Mouse (Mus musculus): ENCODE data around the gene Rcan2.
A peak's percentile ranks its signal among the peaks of the same experiment; 100 is the strongest.

The Rcan2 gene

GRCm38 (mm10) chr17:44016314-44016713 is 215.2 kb downstream of the Rcan2 start:
- no peak for DNase-seq (ENCODE audit: low read depth, low spot score)

GRCm38 (mm10) chr17:44020707-44021220 is 219.6 kb downstream of the Rcan2 start:
- DNase-seq (ENCODE audit: low read depth, low spot score), result no peak

- no peak for DNase-seq (ENCODE audit: low read depth, low spot score)
Measured at GRCm38 (mm10) chr17:44023842-44024241, 222.7 kb downstream of the Rcan2 start.

GRCm38 (mm10) chr17:44025011-44025410 is 223.9 kb downstream of the Rcan2 start:
- DNase-seq (ENCODE audit: low read depth, low spot score), result no peak

GRCm38 (mm10) chr17:44025935-44026334 is 224.8 kb downstream of the Rcan2 start:
- DNase-seq (ENCODE audit: low read depth, low spot score), result no peak

- no peak for DNase-seq (ENCODE audit: low read depth, low spot score)
Measured at GRCm38 (mm10) chr17:44026378-44026777, 225.2 kb downstream of the Rcan2 start.

- no peak for DNase-seq (ENCODE audit: low read depth, low spot score)
Measured at GRCm38 (mm10) chr17:44026786-44027185, 225.6 kb downstream of the Rcan2 start.

- DNase-seq (ENCODE audit: low read depth, low spot score), result no peak
Measured at GRCm38 (mm10) chr17:44027311-44027710, 226.2 kb downstream of the Rcan2 start.

GRCm38 (mm10) chr17:44029616-44030015 is 228.5 kb downstream of the Rcan2 start:
- DNase-seq (ENCODE audit: low read depth, low spot score), result no peak

- no peak for DNase-seq (ENCODE audit: low read depth, low spot score)
Measured at GRCm38 (mm10) chr17:44030776-44031587, 229.8 kb downstream of the Rcan2 start.

- no peak for DNase-seq (ENCODE audit: low read depth, low spot score)
Measured at GRCm38 (mm10) chr17:44035005-44035404, 233.9 kb downstream of the Rcan2 start.

- peak; percentile 41 for DNase-seq (ENCODE audit: low read depth, low spot score)
Measured at GRCm38 (mm10) chr17:44038656-44039055, 237.5 kb downstream of the Rcan2 start.

GRCm38 (mm10) chr17:44040449-44040848 is 239.3 kb downstream of the Rcan2 start:
- DNase-seq (ENCODE audit: low read depth, low spot score), result no peak

GRCm38 (mm10) chr17:44042301-44042700 is 241.2 kb downstream of the Rcan2 start:
- DNase-seq (ENCODE audit: low read depth, low spot score), result no peak

- DNase-seq (ENCODE audit: low read depth, low spot score), result no peak
Measured at GRCm38 (mm10) chr17:44042861-44043260, 241.7 kb downstream of the Rcan2 start.

GRCm38 (mm10) chr17:44053427-44053826 is 252.3 kb downstream of the Rcan2 start:
- DNase-seq (ENCODE audit: low read depth, low spot score), result no peak

- no peak for DNase-seq (ENCODE audit: low read depth, low spot score)
Measured at GRCm38 (mm10) chr17:44057123-44057522, 256.0 kb downstream of the Rcan2 start.

- DNase-seq (ENCODE audit: low read depth, low spot score), result no peak
Measured at GRCm38 (mm10) chr17:44058145-44058544, 257.0 kb downstream of the Rcan2 start.

GRCm38 (mm10) chr17:44060781-44061180 is 259.6 kb downstream of the Rcan2 start:
- DNase-seq (ENCODE audit: low read depth, low spot score), result no peak

- no peak for DNase-seq (ENCODE audit: low read depth, low spot score)
Measured at GRCm38 (mm10) chr17:44061289-44061890, 260.2 kb downstream of the Rcan2 start.

GRCm38 (mm10) chr17:44068876-44069275 is 267.7 kb downstream of the Rcan2 start:
- DNase-seq (ENCODE audit: low read depth, low spot score), result no peak

- no peak for DNase-seq (ENCODE audit: low read depth, low spot score)
Measured at GRCm38 (mm10) chr17:44071680-44072079, 270.5 kb downstream of the Rcan2 start.

GRCm38 (mm10) chr17:44075601-44076000 is 274.4 kb downstream of the Rcan2 start:
- DNase-seq (ENCODE audit: low read depth, low spot score), result no peak

Measured in forelimb bud, embryonic 11.5 days (tissue).